Mouse (Mus musculus): ENCODE results near the gene Lhx1.
A peak's percentile ranks its signal among the peaks of the same experiment; 100 is the strongest.

Lhx1 gene

DNA sequence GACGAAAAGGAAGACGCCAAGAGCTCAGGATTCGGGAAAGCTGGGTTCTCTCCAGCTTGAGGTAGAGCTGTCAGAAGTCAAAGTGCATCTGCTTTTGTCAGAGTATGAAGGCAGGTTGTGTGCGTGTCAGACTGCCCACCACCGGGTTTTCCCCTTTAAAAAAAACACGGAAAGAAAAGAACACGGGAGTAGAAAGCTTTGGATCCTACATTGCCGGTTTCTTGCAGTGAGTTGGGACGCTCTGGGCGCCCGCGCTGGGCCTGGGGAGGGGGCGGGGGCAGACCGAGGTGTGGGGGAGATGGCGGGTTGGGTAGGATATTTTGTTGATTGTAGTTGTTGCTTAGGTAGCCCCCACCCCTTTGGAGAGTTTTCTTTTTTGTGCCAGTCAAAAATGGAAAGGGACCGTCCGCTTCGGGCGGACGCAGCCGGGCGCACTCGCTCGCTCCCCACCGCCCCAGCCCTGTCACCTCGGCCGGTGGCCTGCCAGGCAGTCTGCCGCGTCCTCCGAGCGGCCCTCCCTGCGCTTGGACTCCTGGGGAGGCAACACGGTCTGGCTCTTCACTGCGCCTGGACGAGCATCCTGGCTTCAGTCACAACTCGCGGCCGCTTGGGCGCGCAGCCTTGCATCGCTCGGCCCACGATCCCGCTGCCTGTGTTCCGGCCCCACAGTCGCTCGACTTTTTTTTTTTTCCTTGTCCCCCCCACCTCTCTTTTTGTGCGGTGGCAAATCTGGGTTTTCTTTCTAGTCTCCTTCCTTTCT, 644 bp downstream of the Lhx1 start:
- DNase-seq: peak; percentile 58

DNA sequence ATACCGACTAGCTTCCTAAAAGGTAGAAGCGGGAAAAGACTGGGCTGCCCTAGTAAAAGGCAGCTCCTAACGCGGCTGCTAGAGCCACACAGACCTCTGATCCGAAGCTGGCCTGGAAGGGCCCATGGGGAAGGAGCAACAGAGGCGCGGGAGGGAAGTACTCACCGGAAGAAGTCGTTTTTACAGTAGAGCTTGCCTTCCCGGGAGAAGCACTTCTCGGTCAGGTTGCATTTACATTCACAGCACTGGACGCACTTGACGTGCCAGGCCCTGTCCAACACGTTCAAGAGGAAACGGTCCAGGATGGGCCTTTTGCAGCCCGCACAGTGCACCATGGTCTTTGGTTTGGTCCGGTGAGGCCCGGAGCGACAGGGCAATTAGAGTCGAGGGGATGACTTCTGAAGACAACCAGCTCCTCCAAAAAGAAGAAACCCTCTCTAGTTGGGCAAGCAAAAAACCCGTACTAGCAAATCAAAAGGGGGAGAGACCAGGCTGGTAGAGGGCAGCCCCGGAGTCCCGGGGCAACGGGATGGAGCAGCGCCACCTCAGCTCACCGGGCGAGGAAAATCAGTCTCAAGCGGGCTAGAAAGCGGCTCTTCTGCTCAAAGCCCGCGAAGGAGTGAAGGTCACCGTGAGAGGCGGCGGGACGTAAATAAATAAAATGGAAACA, 1.4 kb downstream of the Lhx1 start:
- DNase-seq: peak; percentile 39

DNA sequence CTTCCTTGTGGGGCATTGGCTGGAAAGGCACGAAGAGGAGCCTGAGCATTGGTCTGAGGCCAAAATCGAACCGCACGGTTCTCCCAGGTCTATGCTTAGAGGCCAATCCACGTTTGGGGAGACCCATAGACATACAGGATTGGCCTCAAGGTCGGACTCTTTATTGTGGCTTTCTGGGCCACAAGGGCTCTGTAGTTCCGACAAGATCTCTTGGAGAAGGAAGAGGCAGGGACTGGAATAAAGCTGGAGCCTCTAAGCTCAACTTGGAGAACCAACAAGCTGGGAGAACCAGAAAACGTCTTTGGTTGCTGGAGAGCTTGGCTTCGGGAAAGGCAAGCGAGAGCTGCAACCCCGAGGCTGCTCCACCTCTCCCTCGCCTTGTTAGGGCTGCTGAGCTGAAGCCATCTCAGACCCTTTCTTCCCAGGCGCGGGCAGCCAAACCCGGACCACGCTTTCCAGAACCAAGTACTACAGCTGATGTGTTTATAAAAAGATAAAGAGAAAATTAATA, 2.0 kb downstream of the Lhx1 start:
- DNase-seq: no peak

DNA sequence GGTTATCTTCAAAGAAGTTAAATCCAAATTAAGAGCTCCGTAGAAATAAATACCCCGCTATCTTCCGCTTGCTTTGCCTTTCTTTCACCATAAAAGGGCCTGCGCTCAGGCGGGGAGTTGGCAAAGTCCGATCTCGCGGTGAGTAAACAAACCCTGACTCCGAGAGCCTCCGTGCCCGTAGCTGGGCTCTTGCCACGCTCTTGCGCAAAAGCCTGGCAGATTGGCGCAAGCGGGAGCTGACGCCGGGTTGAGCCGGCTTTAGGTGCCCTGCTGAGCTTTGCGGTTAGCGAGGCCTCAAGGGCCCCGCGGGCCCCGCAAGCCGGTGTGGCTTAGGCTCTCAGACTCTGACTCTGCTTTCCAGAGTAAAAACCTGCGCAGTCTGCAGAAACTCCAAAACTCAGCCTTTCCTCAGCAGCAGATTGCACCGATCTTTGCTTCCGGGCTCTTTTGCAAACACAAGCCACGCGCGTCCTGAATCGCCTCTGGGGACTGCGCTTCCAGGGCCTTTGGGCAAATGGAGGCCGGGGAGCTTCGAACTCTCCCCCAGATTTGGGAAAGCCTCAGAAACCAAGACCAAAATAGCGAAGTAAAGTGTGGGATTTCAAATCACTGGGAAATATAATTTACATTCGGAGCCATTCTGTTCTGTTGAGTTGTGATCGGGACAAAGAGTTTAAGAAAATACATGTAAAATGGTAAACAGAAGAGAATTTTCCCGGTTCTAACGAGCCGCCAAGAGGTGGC, 2.6 kb downstream of the Lhx1 start:
- peak; percentile 82 for DNase-seq

DNA sequence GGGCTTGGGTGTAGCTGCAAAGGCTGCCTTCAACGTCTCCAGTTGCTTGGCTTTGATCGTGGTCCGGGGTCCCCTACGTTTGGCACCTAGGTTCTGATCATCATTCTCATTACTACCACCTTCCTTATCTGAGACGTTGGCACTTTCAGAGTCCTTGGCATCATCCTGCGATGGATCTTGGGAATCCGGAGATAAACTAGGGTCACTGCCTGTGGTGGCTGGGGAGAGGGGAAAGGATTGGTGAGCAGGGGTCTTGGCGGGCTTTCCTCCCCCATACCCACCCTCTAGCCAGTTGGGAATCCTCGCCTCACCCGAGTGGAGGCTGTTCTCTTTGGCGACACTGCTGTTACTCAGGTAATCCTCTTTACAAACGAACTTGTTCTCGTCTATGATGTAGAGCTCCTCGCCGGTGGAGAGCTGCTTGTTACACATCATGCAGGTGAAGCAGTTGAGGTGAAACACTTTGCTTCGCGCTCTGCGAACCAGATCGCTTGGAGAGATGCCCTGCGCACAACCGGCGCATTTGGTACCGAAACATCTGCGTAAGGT, 3.5 kb downstream of the Lhx1 start:
- no peak for DNase-seq

DNA sequence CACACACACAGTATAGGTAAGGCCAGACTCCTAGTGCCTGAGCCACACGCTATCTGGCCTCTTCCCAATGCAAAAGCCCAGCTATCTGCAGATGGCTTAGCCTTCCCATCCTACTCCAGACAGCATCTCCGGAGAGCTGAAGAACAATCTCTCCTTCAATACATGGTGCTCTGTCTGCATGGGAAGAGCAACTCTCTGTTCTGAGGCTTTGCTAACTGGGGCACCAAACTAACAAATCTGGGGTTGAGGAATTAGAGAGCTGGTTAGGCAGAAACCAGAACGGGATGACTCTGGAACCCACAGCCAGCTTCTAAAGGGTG, 4.3 kb downstream of the Lhx1 start:
- DNase-seq: no peak

DNA sequence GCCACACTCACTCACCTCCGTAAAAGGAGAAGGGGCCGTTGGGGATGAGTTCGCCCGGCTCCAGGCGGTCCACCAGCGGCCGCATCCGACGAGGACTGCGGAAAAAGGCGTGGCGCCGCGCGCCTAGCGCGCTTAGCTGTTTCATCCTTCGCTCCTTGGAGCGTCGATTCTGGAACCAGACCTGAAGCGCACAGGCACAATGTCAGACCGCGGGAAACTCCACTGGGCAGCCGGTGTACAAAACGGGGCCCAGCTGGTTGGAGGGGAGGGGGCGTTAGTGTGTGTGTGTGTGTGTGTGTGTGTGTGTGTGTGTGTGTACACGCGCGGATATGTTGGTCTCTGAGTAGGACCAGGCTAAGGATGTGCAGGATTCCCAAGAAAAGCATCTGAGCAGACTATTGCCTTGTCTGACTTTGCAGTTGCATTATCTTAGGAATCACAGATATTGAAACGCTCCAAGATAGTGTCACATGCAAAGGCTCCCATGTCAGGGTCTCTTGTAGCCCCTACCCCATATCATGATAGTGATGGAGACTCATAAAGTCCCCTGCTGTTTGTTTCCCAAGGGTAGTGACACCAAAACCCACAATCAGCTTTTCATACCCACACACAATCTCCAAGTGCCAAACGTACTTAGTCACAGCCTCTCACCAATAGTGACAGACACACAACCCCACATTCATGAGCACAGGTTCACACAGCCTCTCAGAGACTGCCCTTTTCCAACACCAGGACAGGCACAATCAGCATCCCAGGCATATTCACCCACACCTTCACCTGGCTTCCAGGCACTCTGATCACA, 4.9 kb downstream of the Lhx1 start:
- DNase-seq: no peak

DNA sequence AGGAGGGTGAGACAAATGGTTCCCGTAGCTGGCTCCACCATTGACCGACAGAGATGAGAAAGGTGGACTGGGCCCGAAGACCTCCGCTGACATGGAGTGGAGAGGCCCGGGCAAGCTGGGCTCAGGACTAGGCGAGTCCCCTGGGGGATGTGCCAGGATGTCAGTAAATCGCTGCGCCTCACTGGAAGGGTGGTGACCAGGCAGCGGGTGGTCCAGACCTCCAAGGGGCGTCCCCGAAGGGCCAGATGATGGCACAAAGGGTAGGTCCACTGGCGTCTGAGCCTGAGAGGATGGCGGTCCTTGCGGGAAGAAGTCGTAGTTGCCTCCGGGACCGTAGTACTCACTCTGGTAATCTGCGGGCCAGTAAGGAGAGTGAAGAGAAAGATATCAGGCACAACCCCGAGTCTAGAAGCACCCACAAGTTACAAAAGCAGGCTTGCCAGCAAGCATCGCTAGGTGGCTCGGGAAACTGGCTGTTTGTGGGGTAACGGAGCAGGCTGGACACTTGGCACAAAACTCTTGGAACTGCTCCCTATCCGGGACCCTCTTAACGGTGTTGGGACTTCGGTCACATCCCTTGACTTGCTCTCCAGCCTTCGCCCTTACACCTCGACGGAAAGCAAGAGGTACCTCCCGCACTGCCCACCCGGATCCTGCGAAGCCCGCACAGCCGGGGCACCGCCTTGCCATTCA, 5.6 kb downstream of the Lhx1 start:
- no peak for DNase-seq

DNA sequence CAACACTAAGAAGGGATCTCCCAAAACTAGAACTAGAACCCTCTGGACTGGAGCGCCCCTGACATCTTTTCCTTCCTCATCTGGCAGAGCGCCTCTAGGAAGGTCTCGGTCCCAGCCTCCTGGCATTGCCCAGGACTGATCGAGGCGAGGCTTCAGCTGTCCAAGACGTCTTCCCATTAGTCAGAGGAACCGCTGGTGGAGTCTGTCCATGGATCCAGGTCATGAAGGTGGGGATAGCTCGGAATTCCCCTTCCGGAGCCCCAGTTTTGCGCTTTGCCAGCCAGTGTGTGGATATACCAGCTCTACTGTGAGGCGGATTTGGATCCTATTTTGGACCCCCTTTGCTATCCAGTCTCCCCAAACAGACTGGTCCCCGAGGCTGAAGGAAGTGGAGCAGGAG, 6.3 kb downstream of the Lhx1 start:
- DNase-seq: no peak

DNA sequence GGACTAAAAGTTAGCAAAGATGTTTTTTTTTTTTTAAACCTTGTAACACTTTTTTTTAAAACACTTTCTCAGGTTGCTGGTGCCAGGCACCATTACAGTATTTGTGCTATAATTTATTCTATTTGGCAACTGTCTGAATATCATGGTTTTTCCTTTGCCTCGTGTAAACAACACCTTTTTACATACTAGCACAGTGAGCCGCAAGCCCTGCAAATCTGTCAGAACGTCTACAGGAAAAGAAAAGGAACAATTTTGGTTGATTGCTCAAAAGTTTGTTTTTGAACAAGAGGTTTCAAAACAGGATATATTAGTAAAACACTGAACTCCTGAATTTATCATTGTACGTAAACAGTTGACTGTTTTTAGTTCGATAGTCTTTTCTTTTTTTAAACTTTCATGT, 7.1 kb downstream of the Lhx1 start:
- DNase-seq: no peak

DNA sequence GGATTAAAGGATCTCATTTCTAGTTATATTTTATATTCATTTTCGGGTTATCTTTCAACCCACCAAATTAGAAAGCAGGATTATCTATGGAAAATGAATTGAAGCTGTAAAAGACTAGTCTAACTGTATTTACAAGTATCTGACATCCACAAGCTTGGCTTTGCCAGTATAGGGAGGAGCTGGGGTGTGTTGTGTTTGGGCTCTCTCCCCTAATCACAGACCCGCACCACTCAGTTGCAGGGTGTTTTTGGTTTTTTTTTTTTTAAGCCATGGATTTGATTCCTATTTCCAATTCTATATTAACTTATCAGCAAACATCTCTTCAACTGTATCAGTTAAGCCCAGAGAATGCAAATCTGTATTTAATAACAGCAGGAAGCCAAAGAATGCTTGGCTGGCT, 7.9 kb downstream of the Lhx1 start:
- no peak for DNase-seq

DNA sequence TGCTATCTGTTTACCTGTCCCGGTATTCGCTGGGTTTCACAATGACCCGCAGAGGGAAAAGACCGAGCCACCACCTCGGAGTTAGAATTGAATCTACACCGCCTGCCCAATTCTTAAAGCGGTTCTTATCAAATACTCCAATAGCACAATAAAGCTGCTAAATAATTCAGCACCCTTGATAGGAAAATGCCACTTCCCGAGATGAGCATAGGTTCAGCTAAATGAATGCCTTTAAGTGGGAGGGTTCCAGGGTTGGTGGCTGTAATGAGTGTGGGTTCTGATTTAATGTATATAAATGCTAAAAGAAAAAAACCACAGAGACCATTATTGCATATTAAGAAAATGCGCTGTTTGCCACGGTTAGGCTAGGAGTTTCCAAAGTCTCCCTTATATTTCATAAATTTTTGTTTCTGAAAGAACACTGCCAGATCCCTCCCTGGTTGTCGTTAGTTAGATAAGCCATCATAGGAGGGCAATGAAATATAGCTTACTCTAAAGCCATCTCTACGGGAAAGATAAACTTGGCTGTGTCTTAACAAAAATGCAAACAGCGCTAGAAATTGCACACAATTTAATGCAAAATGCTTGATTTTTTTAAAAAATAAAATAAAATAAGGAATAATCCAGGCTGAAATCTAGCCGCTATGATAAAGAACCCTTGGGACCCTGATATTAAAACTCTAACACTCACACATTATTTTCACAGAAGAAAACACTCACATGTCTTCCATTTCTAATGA, 8.7 kb downstream of the Lhx1 start:
- no peak for DNase-seq

DNA sequence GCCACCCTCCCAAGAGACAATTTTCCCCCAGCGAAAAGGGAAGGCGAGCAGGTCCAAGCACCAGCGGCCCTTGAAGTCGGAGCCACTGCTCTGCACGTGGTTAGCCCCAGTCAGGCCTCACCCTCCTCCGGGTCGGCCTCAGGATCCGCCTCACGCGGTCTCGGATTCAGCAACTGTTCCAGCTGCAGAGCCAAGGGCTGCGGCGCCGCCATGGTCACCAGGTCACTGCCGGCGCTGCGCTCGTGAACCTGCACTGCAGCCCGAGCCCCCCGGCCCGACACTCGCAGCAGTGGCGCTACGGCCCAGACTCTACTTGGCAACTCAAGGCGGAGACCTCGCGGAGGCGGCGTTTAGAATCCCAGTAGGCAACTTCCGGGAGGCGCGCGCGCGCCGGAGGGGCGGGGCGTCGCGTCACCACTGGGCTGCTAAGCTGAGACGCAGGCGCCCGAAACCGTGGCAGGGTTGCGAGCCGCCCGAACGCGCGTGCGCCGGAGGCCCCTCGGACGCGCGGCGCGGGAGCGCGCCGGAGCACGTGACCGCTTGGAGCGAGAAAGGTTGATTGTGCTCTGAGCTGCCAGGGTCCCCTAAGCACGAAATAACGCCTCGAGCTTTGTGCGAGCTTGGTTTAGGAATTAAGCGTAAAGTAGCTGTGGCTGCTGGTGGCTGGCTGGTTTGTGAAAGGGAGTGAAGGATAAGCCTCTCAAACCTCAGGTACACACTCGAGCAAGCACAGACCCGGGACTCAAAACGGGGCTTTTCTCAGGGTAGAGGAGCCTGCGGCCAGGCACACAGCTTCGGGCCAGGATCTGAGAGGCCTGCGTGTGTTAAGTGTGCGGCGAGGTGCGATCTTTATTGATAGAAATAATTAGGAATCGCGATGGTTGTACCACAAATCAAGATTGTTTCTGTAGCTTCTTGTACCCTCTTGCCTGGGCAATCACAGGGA, 11.9 kb downstream of the Lhx1 start, which contains the start of gene Aatf:
Aatf (minus strand) TSS at position 352 of the 946 bp plus-strand sequence.
- peak; percentile 99 for DNase-seq

DNA sequence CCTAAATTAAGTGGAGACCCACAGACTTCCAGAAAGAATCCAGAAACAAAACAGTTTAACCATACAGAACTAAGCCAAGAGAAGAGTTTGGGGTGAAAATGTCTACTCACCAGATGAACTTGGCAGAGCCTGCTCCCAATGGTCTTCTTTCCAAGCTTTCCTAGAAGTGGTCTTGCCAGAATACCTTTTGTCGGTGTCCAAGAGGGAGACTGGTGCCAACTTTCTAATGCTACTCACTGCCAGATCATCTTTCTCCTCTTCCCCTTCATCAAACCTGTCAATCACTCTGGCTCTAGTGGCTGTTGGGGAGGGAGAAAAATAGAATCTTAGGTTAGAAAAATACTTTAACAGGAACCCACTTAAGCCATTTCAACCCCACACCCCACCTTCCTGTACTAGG, 13.3 kb downstream of the Lhx1 start:
- no peak for DNase-seq

DNA sequence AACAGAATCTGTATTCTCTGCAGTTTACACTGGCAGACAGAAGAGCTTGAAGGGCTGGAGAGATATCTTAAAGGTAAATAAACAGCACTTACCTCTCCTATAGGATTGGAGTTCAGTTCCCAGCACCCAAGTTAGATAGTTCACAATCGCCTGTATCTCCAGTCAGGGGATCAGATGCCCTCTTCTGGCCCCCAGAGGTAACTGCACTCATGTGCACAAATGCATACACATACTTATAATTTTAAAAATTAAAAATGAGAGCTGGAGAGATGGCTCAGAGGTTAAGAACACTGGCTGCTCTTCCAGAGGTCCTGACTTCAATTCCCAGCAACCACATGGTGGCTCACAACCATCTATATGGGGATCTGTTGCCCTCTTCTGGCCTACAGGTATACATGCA, 21.0 kb downstream of the Lhx1 start:
- DNase-seq: no peak

DNA sequence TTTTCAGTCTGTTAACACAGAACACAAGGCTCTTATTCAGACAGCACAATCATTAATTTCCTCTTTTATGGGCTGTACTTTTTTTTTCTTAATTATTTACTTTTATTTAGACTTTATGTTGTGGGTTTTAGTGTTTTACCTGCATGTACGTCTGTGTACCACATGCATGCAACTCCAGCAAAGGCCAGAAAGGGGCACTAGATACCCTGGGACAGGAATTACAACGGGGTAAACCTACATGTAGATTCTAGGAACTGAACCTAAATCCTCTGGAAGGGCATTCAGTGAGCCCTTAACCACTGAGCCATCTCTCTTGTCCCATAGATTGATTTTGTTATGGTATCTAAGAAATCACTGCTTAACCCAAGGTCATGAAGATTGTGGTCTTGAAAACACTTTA, 27.4 kb downstream of the Lhx1 start:
- DNase-seq: no peak

DNA sequence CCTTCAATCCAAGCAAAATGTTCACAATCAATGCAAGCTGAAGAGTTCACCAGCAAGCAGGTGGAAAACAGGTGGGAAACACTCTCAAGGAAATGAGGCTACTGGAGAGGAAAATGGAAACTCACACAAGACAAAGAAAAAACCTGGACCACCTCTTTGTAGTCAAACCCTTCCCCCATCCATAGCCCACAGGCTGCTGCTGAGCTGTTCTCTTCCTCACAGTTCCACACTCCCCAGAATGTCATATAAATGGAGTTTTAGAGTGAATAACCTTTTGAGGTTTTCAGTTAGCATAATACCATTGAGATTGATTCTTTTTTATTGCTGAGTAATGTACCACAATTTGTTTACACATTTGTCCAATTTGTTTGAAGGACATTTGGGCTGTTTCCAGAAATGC, 28.4 kb downstream of the Lhx1 start:
- DNase-seq: no peak

DNA sequence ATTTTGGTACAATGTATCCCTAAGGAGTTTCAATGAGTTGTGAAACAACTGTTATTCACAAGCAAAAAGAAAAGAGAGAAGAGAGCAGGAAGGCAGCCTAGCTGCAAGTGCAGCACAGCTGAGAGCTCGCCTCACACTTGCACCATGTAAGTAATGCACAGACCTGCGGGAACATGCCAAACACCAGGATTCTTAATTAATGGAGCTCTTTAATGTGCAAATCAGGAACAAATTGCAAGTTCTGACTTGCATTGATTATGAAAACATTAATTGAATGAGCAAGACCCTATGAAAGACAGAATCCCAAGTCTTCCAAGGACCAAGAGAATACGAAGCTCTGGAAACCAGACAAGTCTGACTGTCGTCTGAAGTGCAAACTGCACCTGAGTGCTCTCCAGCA, 29.6 kb downstream of the Lhx1 start:
- no peak for DNase-seq

DNA sequence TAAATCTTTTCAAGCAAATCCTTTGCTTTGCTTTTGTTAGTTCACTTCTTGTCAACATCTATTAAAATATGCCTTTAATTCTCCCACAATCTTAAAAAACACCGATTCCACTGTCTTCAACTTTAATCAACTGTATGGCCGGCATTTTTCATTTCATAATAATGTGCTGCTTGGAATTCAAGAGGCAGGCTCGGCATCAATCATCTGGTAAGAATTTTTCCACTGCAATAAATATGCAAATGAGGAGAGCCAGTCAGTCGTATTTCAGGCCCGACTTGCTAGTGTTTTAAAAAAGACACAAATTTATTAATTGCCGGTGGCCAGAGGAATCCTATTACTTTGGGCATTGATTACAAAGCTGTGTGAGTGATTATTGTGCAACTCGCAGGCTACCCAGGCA, 43.7 kb downstream of the Lhx1 start:
- peak; percentile 2 for DNase-seq

DNA sequence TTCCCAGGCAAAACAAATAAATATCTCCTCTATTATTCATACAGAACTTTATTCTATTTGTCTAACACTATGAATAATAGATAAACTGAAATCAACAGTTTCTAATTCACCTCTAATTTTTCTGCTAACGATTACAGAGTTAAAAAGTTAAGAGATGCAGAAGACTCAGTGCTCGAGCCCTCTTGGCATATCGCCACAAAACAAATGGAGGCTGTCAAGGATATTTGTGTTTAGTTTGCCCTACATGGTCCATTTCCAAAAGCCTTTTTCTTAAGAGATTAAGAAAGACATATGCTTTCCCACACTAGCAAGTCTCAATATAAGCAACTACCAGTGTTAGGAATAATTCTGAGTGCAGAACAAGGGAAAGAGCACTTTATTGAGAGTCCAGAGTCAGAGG, 44.9 kb downstream of the Lhx1 start:
- DNase-seq: peak; percentile 29
